Mouse (Mus musculus): Measurements from ENCODE around the gene Fam57b. TPM values are rescaled to one million over a fixed set of nuclear protein-coding genes. Genes with fewer than 3 reads are reported as not detected.
A peak's percentile ranks its signal among the peaks of the same experiment; 100 is the strongest.

Fam57b gene
- polyA plus RNA-seq, 1 experiment from 2014 or later: 0.13 TPM

DNA sequence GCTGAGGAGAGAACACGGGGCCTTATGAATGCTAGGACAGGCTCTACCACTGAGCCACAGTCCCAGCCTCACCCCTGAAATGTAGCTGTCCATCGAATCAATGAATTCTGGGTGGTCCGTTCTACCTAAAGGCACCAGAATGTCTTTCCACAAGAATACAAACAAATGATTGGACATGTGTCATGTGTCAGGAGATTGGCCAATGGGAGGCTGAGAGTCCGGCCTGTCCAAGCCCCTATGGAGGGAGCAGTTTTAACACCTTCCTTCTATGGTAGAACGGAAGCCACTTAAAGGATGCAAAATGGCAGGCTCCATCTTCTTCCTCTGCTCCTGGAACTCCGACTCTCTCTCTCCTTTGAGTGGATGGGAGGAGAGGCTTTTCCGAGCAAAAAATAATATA lies 20.1 kb downstream of the Fam57b start:
- H3K9me3 ChIP-seq (replicated peaks): no peaks in the 10 kb centered on the region
- H3K9ac ChIP-seq: no peak overlapping the region
- no peaks in the 10 kb centered on the region for H3K4me1 ChIP-seq (replicated peaks)
- no peaks in the 10 kb centered on the region for H3K36me3 ChIP-seq
- no peak overlapping the region for H3K4me3 ChIP-seq (replicated peaks)
- H3K27me3 ChIP-seq: peaks cover 10% of the 10 kb centered on the region
- 74% methylated on average over 7 of the region's 7 CpGs for WGBS (ENCODE audit: insufficient replicate concordance)
- H3K4me2 ChIP-seq: no peak overlapping the region
- ATAC-seq (ENCODE audit: low read depth) (no peak), DNase-seq (no peak)
- H3K27ac ChIP-seq: no peak overlapping the region

- 18% methylated on average over 1 of the region's 1 CpGs for WGBS (ENCODE audit: insufficient replicate concordance)
- H3K27ac ChIP-seq: no peak overlapping the region
- H3K9ac ChIP-seq: no peak overlapping the region
- no peak for DNase-seq
- H3K4me2 ChIP-seq: no peak overlapping the region
- no peaks in the 10 kb centered on the region for H3K36me3 ChIP-seq
- peaks cover 3% of the 10 kb centered on the region; the same call in 1 of the 2 replicates for H3K4me1 ChIP-seq (replicated peaks)
- no peak for ATAC-seq (ENCODE audit: low read depth)
- no peak overlapping the region for H3K4me3 ChIP-seq (replicated peaks)
- H3K9me3 ChIP-seq (replicated peaks): no peaks in the 10 kb centered on the region
- H3K27me3 ChIP-seq: peaks cover 22% of the 10 kb centered on the region
Measured at GRCm38 (mm10) chr7:126818818-126819217, 21.4 kb downstream of the Fam57b start.

DNA sequence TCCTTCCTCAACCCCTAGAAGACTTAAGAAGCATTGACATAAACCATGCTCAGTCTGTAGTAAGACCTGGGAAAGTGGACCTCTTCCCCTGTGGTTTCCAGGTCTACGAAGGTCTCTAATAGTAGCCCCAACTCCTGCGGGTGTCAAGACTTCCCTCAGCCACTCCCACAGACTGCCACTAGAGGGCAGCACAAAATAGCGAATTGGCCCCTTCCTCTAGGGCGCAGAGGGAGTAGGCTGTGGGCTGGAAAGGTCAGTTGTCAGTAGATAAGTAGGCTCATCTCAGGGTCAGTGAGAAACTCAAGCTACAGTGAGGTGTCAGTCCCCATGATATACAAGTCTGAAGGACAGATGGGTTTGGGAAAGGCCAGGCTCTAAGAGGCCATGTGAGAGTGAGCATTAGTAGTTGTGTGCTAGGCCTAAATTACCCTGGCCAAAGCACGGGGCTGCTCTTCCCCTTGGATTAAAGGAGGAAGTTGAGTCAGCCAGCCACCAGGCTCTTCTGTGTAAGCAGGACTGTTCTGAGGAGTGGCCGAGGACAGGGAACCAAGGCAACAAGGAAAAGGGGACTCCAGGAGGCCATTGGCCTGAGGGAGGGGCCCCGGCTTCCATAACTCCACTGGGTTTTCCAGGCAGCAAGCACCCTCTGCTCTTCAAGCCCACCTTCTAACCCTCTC lies 24.5 kb downstream of the Fam57b start:
- WGBS (ENCODE audit: insufficient replicate concordance): 21% methylated on average over 7 of the region's 7 CpGs
- H3K27ac ChIP-seq: no peak overlapping the region
- H3K4me3 ChIP-seq (replicated peaks): no peak overlapping the region
- ATAC-seq (ENCODE audit: low read depth) (peak; percentile 23; the same call in 1 of the 2 replicates), DNase-seq (peak; percentile 55)
- H3K4me2 ChIP-seq: no peak overlapping the region
- no peaks in the 10 kb centered on the region for H3K9me3 ChIP-seq (replicated peaks)
- no peak overlapping the region for H3K9ac ChIP-seq
- H3K27me3 ChIP-seq: peaks cover 52% of the 10 kb centered on the region
- no peaks in the 10 kb centered on the region for H3K36me3 ChIP-seq
- peaks cover 3% of the 10 kb centered on the region; the same call in 1 of the 2 replicates for H3K4me1 ChIP-seq (replicated peaks)

GRCm38 (mm10) chr7:126822741-126823140 lies 25.3 kb downstream of the Fam57b start:
- DNase-seq (no peak), ATAC-seq (ENCODE audit: low read depth) (no peak)
- Histone ChIP-seq H3K36me3 (no peaks in the 10 kb centered on the region), H3K27me3 (peaks cover 59% of the 10 kb centered on the region), H3K9ac (no peak overlapping the region), H3K9me3 (replicated peaks) (no peaks in the 10 kb centered on the region), H3K4me2 (no peak overlapping the region), H3K27ac (no peak overlapping the region), H3K4me3 (replicated peaks) (no peak overlapping the region), H3K4me1 (replicated peaks) (peaks cover 3% of the 10 kb centered on the region; the same call in 1 of the 2 replicates)
- 22% methylated on average over 9 of the region's 9 CpGs for WGBS (ENCODE audit: insufficient replicate concordance)

GRCm38 (mm10) chr7:126823202-126823711 lies 25.8 kb downstream of the Fam57b start:
- H3K27me3 ChIP-seq: peaks cover 62% of the 10 kb centered on the region
- WGBS (ENCODE audit: insufficient replicate concordance): 6% methylated on average over 18 of the region's 19 CpGs
- no peaks in the 10 kb centered on the region for H3K36me3 ChIP-seq
- H3K9ac ChIP-seq: no peak overlapping the region
- DNase-seq (no peak), ATAC-seq (ENCODE audit: low read depth) (no peak)
- H3K4me1 ChIP-seq (replicated peaks): peaks cover 3% of the 10 kb centered on the region; the same call in 1 of the 2 replicates
- peak overlapping the region; percentile 26 for H3K4me2 ChIP-seq
- H3K4me3 ChIP-seq (replicated peaks): no peak overlapping the region
- no peaks in the 10 kb centered on the region for H3K9me3 ChIP-seq (replicated peaks)
- no peak overlapping the region for H3K27ac ChIP-seq

- no peak overlapping the region for H3K4me3 ChIP-seq (replicated peaks)
- 12% methylated on average over 10 of the region's 10 CpGs for WGBS (ENCODE audit: insufficient replicate concordance)
- H3K4me2 ChIP-seq: no peak overlapping the region
- DNase-seq (no peak), ATAC-seq (ENCODE audit: low read depth) (no peak)
- H3K27ac ChIP-seq: no peak overlapping the region
- no peak overlapping the region for H3K9ac ChIP-seq
- H3K27me3 ChIP-seq: peaks cover 67% of the 10 kb centered on the region
- H3K9me3 ChIP-seq (replicated peaks): no peaks in the 10 kb centered on the region
- H3K36me3 ChIP-seq: no peaks in the 10 kb centered on the region
- peaks cover 3% of the 10 kb centered on the region; the same call in 1 of the 2 replicates for H3K4me1 ChIP-seq (replicated peaks)
Measured at GRCm38 (mm10) chr7:126823940-126824339, 26.5 kb downstream of the Fam57b start.

- no peak overlapping the region for H3K27ac ChIP-seq
- H3K9me3 ChIP-seq (replicated peaks): no peaks in the 10 kb centered on the region
- H3K36me3 ChIP-seq: no peaks in the 10 kb centered on the region
- no peak overlapping the region for H3K4me2 ChIP-seq
- no peak for ATAC-seq (ENCODE audit: low read depth)
- DNase-seq: no peak
- H3K9ac ChIP-seq: no peak overlapping the region
- no peak overlapping the region for H3K4me3 ChIP-seq (replicated peaks)
- H3K27me3 ChIP-seq: peaks cover 81% of the 10 kb centered on the region
- H3K4me1 ChIP-seq (replicated peaks): peaks cover 3% of the 10 kb centered on the region; the same call in 1 of the 2 replicates
- WGBS (ENCODE audit: insufficient replicate concordance): 21% methylated on average over 8 of the region's 8 CpGs
Measured at GRCm38 (mm10) chr7:126825403-126825802, 27.9 kb downstream of the Fam57b start.

DNA sequence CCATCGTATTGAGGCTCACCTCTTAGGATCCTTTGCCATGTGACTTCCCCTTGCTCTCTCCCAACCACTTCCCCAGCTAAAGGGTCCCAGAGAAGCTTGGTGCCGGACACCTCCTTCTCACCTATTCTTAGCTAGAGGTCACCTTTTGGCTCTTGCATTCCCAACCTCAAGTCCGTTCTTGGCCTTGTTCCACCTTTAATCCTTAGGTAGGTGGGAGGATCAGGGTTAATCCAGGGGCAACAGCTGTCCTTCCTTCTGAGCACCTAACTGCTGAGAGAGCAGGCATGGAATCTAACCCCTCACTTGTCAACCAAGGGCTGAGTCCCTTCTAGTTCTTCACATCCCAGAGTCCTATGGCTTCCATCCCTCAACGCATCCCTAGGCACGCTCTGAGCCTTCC lies 28.5 kb downstream of the Fam57b start:
- Histone ChIP-seq H3K9me3 (replicated peaks) (no peaks in the 10 kb centered on the region), H3K4me2 (no peak overlapping the region), H3K9ac (no peak overlapping the region), H3K4me1 (replicated peaks) (peaks cover 3% of the 10 kb centered on the region; the same call in 1 of the 2 replicates), H3K36me3 (no peaks in the 10 kb centered on the region), H3K27me3 (peaks cover 85% of the 10 kb centered on the region), H3K4me3 (replicated peaks) (no peak overlapping the region), H3K27ac (no peak overlapping the region)
- WGBS (ENCODE audit: insufficient replicate concordance): 53% methylated on average over 5 of the region's 5 CpGs
- ATAC-seq (ENCODE audit: low read depth) (no peak), DNase-seq (no peak)

- Histone ChIP-seq H3K4me1 (replicated peaks) (peaks cover 4% of the 10 kb centered on the region; the same call in 1 of the 2 replicates), H3K9me3 (replicated peaks) (no peaks in the 10 kb centered on the region), H3K27ac (no peak within 1 kb of the TSS), H3K4me2 (peak within 1 kb of the TSS; percentile 55), H3K36me3 (no peaks in the 10 kb centered on the region), H3K9ac (no peak within 1 kb of the TSS), H3K27me3 (peaks cover 38% of the 10 kb centered on the region), H3K4me3 (replicated peaks) (peak within 1 kb of the TSS; percentile 37)
- peak; percentile 14; the same call in 1 of the 2 replicates for ATAC-seq (ENCODE audit: low read depth)
- no peak for DNase-seq
- 53% methylated on average over 5 of the region's 5 CpGs for WGBS (ENCODE audit: insufficient replicate concordance)
Measured at GRCm38 (mm10) chr7:126831539-126831938, 34.1 kb downstream of the Fam57b start, which contains the start of gene 4930451I11Rik. 4930451I11Rik (minus strand) TSS chr7:126831639.

GRCm38 (mm10) chr7:126832036-126832598 lies 34.6 kb downstream of the Fam57b start:
- peak; percentile 65 for DNase-seq
- Histone ChIP-seq H3K36me3 (no peaks in the 10 kb centered on the region), H3K9me3 (replicated peaks) (no peaks in the 10 kb centered on the region), H3K27ac (no peak overlapping the region), H3K9ac (no peak overlapping the region), H3K4me3 (replicated peaks) (peak overlapping the region; percentile 37), H3K27me3 (peaks cover 37% of the 10 kb centered on the region), H3K4me1 (replicated peaks) (peaks cover 4% of the 10 kb centered on the region; the same call in 1 of the 2 replicates), H3K4me2 (peak overlapping the region; percentile 55)
- peak; percentile 80 for ATAC-seq (ENCODE audit: low read depth)
- 2% methylated on average over 21 of the region's 21 CpGs for WGBS (ENCODE audit: insufficient replicate concordance)

DNA sequence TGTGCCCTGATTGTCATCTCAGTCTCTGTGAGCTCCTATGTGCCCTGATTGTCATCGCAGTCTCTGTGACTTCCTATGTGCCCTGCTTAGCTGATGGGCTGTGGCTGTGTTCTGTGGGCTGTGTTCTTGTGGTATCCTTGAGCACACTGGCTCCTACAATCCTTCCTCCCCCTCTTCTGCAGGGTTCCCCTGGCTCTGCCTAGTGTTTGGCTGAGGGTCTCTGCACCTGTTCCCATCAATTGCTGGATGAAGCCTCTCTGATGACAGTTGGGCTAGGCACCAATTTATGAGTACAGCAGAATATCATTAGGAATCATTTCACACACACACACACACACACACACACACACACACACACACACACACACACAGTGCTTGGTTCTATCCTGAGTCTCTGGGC lies 35.8 kb downstream of the Fam57b start:
- no peak for ATAC-seq (ENCODE audit: low read depth)
- WGBS (ENCODE audit: insufficient replicate concordance): 59% methylated on average over 1 of the region's 1 CpGs
- DNase-seq: no peak

More for the DNA sequence above, 35.8 kb downstream of the Fam57b start:
- Histone ChIP-seq H3K9me3 (replicated peaks) (no peaks in the 10 kb centered on the region), H3K27ac (no peak overlapping the region), H3K4me3 (replicated peaks) (no peak overlapping the region), H3K27me3 (peaks cover 28% of the 10 kb centered on the region), H3K4me2 (no peak overlapping the region), H3K4me1 (replicated peaks) (peaks cover 4% of the 10 kb centered on the region; the same call in 1 of the 2 replicates), H3K36me3 (no peaks in the 10 kb centered on the region), H3K9ac (no peak overlapping the region)

Measured in liver, embryonic 13.5 days (tissue).